In the genomic region with DNA sequence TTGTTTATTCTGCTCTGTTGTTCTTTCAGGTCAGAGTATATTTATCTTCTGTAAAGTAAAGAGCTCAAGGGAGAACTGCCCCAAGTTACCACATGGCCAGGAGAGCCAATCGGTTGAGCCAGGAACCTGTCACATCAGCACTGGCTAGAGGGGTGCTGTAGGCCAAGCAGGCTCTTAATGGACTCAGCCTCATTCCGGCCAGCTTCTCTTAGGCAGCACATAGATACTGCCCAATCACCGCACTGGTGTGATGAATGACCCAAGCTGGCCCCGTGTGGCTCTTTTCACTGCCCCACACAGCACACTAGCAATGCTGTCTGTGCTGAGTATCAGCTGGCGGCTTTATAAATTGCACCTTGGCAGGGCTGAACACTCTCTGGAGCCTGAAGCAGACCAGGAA, we compare ENCODE assay signal across 10 mouse cellular contexts.
A peak's percentile ranks its signal among the peaks of the same experiment; 100 is the strongest.
DNase-seq lines count a peak whose midpoint lies in the region; ATAC-seq lines count a peak whose summit lies in the region.
"Had no signal": no experiment of that assay in that cellular context is flagged by ENCODE, and none has a peak within 500 bp of the region (broad histone marks: within the 10 kb centered on the region; RNA-seq: fewer than 3 reads in every experiment).

No protein-coding gene starts in this region.

- 53% methylated on average over 5 of the region's 5 CpGs for WGBS in midbrain, embryonic 11.5 days
- 48% methylated on average over 5 of the region's 5 CpGs for WGBS in midbrain, embryonic 13.5 days
- 57% methylated on average over 5 of the region's 5 CpGs for WGBS in midbrain, embryonic 12.5 days

- no peak overlapping the region for H3K4me2 ChIP-seq in midbrain, embryonic 11.5 days
- H3K4me2 ChIP-seq in midbrain, embryonic 13.5 days (replicated peaks): no peak overlapping the region
- H3K4me2 ChIP-seq in midbrain, embryonic 12.5 days (replicated peaks): no peak overlapping the region

- H3K27ac ChIP-seq in midbrain, embryonic 11.5 days (ENCODE audit: low read depth, low read length): no peak overlapping the region
- no peak overlapping the region for H3K27ac ChIP-seq in midbrain, embryonic 13.5 days
- H3K27ac ChIP-seq in midbrain, embryonic 12.5 days (replicated peaks): no peak overlapping the region

- no peak for DNase-seq in midbrain, embryonic 11.5 days (ENCODE audit: low spot score, missing footprints)
- DNase-seq in heart, postnatal 10 days: peak; percentile 40 to 41
- DNase-seq in cerebellum, adult 11 months: no peak
- no peak for DNase-seq in left cerebral cortex, postnatal 36 days (ENCODE audit: low spot score in 2 of 2)
- no peak for DNase-seq in lung, postnatal 14 days
- no peak for DNase-seq in cerebellum, adult 9-10 months
- DNase-seq: right cerebral cortex, postnatal 25 days had no signal

- no peaks in the 10 kb centered on the region for H3K27me3 ChIP-seq in midbrain, embryonic 11.5 days (ENCODE audit: control insufficient read depth, insufficient read depth, low read length)
- H3K27me3 ChIP-seq in midbrain, embryonic 13.5 days: no peaks in the 10 kb centered on the region
- peaks cover 12% of the 10 kb centered on the region for H3K27me3 ChIP-seq in midbrain, embryonic 12.5 days

- intact Hi-C loops in heart, postnatal 10 days (cut with DNase I): loop anchor here (5.0 kb wide), 2 partner anchors 34 to 89 kb away; no protein-coding TSS in a partner anchor
- intact Hi-C loops in left cerebral cortex, postnatal 36 days (cut with DNase I): no loop called here

- no peaks in the 10 kb centered on the region; the same call in 1 of the 2 replicates for H3K9me3 ChIP-seq in midbrain, embryonic 11.5 days (ENCODE audit: control insufficient read depth, low read length)
- no peaks in the 10 kb centered on the region; the same call in 1 of the 2 replicates for H3K9me3 ChIP-seq in midbrain, embryonic 13.5 days
- peaks cover 4% of the 10 kb centered on the region; the same call in 1 of the 2 replicates for H3K9me3 ChIP-seq in midbrain, embryonic 12.5 days

- peaks cover 13% of the 10 kb centered on the region for H3K4me1 ChIP-seq in midbrain, embryonic 11.5 days (ENCODE audit: control insufficient read depth, insufficient read depth, low read length)
- peaks cover 32% of the 10 kb centered on the region for H3K4me1 ChIP-seq in midbrain, embryonic 13.5 days (replicated peaks)
- peaks cover 27% of the 10 kb centered on the region for H3K4me1 ChIP-seq in midbrain, embryonic 12.5 days

- H3K36me3 ChIP-seq in midbrain, embryonic 11.5 days (ENCODE audit: control insufficient read depth, insufficient read depth, low read length): no peaks in the 10 kb centered on the region
- no peaks in the 10 kb centered on the region for H3K36me3 ChIP-seq in midbrain, embryonic 13.5 days
- H3K36me3 ChIP-seq in midbrain, embryonic 12.5 days: no peaks in the 10 kb centered on the region

- peak; percentile 45; the same call in 1 of the 2 replicates for ATAC-seq in midbrain, embryonic 11.5 days (ENCODE audit: low FRiP score)
- no peak; the same call in 1 of the 2 replicates for ATAC-seq in midbrain, embryonic 13.5 days
- ATAC-seq in midbrain, embryonic 12.5 days (ENCODE audit: low FRiP score, low read depth): peak; percentile 20; the same call in 1 of the 2 replicates

- no peak overlapping the region for H3K9ac ChIP-seq in midbrain, embryonic 11.5 days (ENCODE audit: low read length)
- no peak overlapping the region for H3K9ac ChIP-seq in midbrain, embryonic 13.5 days (replicated peaks)
- H3K9ac ChIP-seq in midbrain, embryonic 12.5 days (replicated peaks): no peak overlapping the region

- no peak overlapping the region for H3K4me3 ChIP-seq in midbrain, embryonic 11.5 days (ENCODE audit: low read depth, low read length)
- no peak overlapping the region for H3K4me3 ChIP-seq in midbrain, embryonic 13.5 days (replicated peaks)
- no peak overlapping the region for H3K4me3 ChIP-seq in midbrain, embryonic 12.5 days
- H3K4me3 ChIP-seq: erythroblast, embryonic 14.5 days had no signal

Comparison
In these comparisons a context has a peak if more than half of its experiments do, and no peak if none do; other contexts are left out.
1. DNase-seq: peak in heart, postnatal 10 days (2 of 2); none in midbrain, embryonic 11.5 days (single experiment), cerebellum, adult 11 months (single experiment), left cerebral cortex, postnatal 36 days (0 of 2), lung, postnatal 14 days (single experiment) and cerebellum, adult 9-10 months (single experiment).